Mouse (Mus musculus): ENCODE results near the gene Dact2.

- TF ChIP-seq CTCF (IDR thresholded peaks at IDR 0.05; ENCODE audit: low read depth, low read length) = peak; percentile 75
- no peak for TF ChIP-seq POLR2A (IDR thresholded peaks at IDR 0.05; ENCODE audit: borderline replicate concordance, low read depth, low read length)
Observed at GRCm38 (mm10) chr17:14206062-14206461, 2.0 kb upstream of the Dact2 start.

Measured in bone marrow macrophage, adult 2 months (primary cell).